Mouse (Mus musculus) C2C12 (cell line): ENCODE measurements around the gene Gm6899. TPM values are rescaled to one million over a fixed set of nuclear protein-coding genes. Genes with fewer than 3 reads are reported as not detected.

ENCODE experiments used
- H3K27me3 ChIP-seq: one replicate; pipeline ENCODE4 v1.6.1; 2011; ENCODE audit not compliant: control insufficient read depth, insufficient read depth, insufficient read length
- H3K36me3 ChIP-seq: one replicate; pipeline ENCODE4 v1.6.1; 2011; ENCODE audit not compliant: control insufficient read depth, insufficient read depth
- H3K4me3 ChIP-seq: one replicate; pipeline ENCODE4 v1.5.1; 2011; ENCODE audit warnings: mild to moderate bottlenecking, control low read depth; ENCODE audit not compliant: poor library complexity, insufficient read depth, severe bottlenecking
- H3K79me2 ChIP-seq: one replicate; pipeline ENCODE4 v1.6.1; 2011; ENCODE audit not compliant: control insufficient read depth, insufficient read depth
- H3K79me3 ChIP-seq: one replicate; pipeline ENCODE4 v1.6.1; 2011; ENCODE audit warnings: low read depth, control low read depth
- H3ac ChIP-seq: one replicate; pipeline ENCODE3; 2011; ENCODE audit warnings: low read depth; ENCODE audit not compliant: control insufficient read depth, insufficient read length
- CEBPB ChIP-seq: IDR thresholded peaks from one replicate; pipeline ENCODE4 v1.6.1; 2011; ENCODE audit warnings: low read depth, mild to moderate bottlenecking, control low read depth, moderate library complexity
- CTCF ChIP-seq: IDR thresholded peaks from one replicate; pipeline ENCODE4 v1.5.1; 2011; ENCODE audit not compliant: control insufficient read depth, insufficient read depth, insufficient read length
- FOSL1 ChIP-seq: IDR thresholded peaks from one replicate; pipeline ENCODE4 v1.8.0; 2011; ENCODE audit warnings: mild to moderate bottlenecking, low read length; ENCODE audit not compliant: poor library complexity, insufficient read depth, severe bottlenecking
- MAX ChIP-seq: IDR thresholded peaks from one replicate; pipeline ENCODE4 v1.6.1; 2011; ENCODE audit warnings: mild to moderate bottlenecking, control low read depth
- MYOD1 ChIP-seq: IDR thresholded peaks from one replicate; pipeline ENCODE4 v1.6.1; 2011; ENCODE audit warnings: low read depth; ENCODE audit not compliant: control insufficient read depth, insufficient read length
- MYOG ChIP-seq: IDR thresholded peaks from one replicate; pipeline ENCODE4 v1.6.1; 2011; ENCODE audit not compliant: control insufficient read depth, insufficient read length; ENCODE audit errors: extremely low read depth
- USF1 ChIP-seq: IDR thresholded peaks from one replicate; pipeline ENCODE4 v1.6.1; 2011; ENCODE audit warnings: low read depth, mild to moderate bottlenecking, control low read depth, moderate library complexity
- polyA plus RNA-seq: library from polyadenylated mRNA; unstranded; fragments of >200 nt; fragmentation: generic; extraction: Trizol; gene quantifications from one replicate; pipeline ENCODE4 v1.2.1, GENCODE M21; 2012; ENCODE audit warnings: missing spikeins

The Gm6899 gene
- polyA plus RNA-seq, 1 experiment = not detected

GRCm38 (mm10) chr11:26592395-26593053 is 517 bp upstream of the Gm6899 start:
- peaks cover 15% of the 10 kb centered on the region for H3K36me3 ChIP-seq
- TF ChIP-seq MYOD1 (no peak), MYOG (no peak), FOSL1 (no peak), CEBPB (no peak), USF1 (no peak), CTCF (no peak), MAX (no peak)
- H3K79me2 ChIP-seq = peaks cover 13% of the 10 kb centered on the region

GRCm38 (mm10) chr11:26594487-26594886 is 1.4 kb downstream of the Gm6899 start:
- TF ChIP-seq CEBPB (no peak), USF1 (no peak), FOSL1 (no peak)
- Histone ChIP-seq H3K27me3 (no peaks in the 10 kb centered on the region), H3K4me3 (no peak overlapping the region), H3K79me2 (peaks cover 13% of the 10 kb centered on the region), H3K36me3 (peaks cover 12% of the 10 kb centered on the region), H3K79me3 (peaks cover 4% of the 10 kb centered on the region), H3ac (no peak overlapping the region)

More at GRCm38 (mm10) chr11:26592395-26593053, 517 bp upstream of the Gm6899 start:
- H3K79me3 ChIP-seq = peaks cover 4% of the 10 kb centered on the region
- H3K27me3 ChIP-seq = no peaks in the 10 kb centered on the region
- peak overlapping the region; percentile 100 for H3ac ChIP-seq
- H3K4me3 ChIP-seq = peak overlapping the region; percentile 46

GRCm38 (mm10) chr11:26596186-26596585 is 3.1 kb downstream of the Gm6899 start:
- Histone ChIP-seq H3ac (no peak overlapping the region), H3K36me3 (peaks cover 3% of the 10 kb centered on the region), H3K79me3 (peaks cover 4% of the 10 kb centered on the region), H3K27me3 (no peaks in the 10 kb centered on the region), H3K4me3 (no peak overlapping the region), H3K79me2 (peaks cover 13% of the 10 kb centered on the region)
- TF ChIP-seq MYOD1 (no peak), CTCF (no peak), MYOG (no peak), CEBPB (no peak), USF1 (no peak), MAX (no peak), FOSL1 (no peak)

GRCm38 (mm10) chr11:26597145-26597544 is 4.1 kb downstream of the Gm6899 start:
- H3K36me3 ChIP-seq = no peaks in the 10 kb centered on the region
- no peak overlapping the region for H3ac ChIP-seq
- TF ChIP-seq MYOG (no peak), CEBPB (no peak), USF1 (no peak), FOSL1 (no peak), MAX (no peak), CTCF (no peak), MYOD1 (no peak)
- H3K79me2 ChIP-seq = peaks cover 11% of the 10 kb centered on the region
- H3K27me3 ChIP-seq = no peaks in the 10 kb centered on the region
- H3K79me3 ChIP-seq = peaks cover 4% of the 10 kb centered on the region
- H3K4me3 ChIP-seq = no peak overlapping the region

- Histone ChIP-seq H3K4me3 (no peak overlapping the region), H3ac (no peak overlapping the region), H3K79me2 (peaks cover 4% of the 10 kb centered on the region), H3K27me3 (no peaks in the 10 kb centered on the region), H3K36me3 (no peaks in the 10 kb centered on the region), H3K79me3 (no peaks in the 10 kb centered on the region)
- no peak for TF ChIP-seq CTCF
- TF ChIP-seq MAX = no peak
- no peak for TF ChIP-seq MYOG
- TF ChIP-seq MYOD1 = no peak
- no peak for TF ChIP-seq FOSL1
- no peak for TF ChIP-seq USF1
- no peak for TF ChIP-seq CEBPB
Observed at GRCm38 (mm10) chr11:26597761-26598160, 4.7 kb downstream of the Gm6899 start.

- TF ChIP-seq MYOD1 = no peak
- TF ChIP-seq MAX = no peak
- TF ChIP-seq MYOG = no peak
- no peak for TF ChIP-seq CTCF
- no peak for TF ChIP-seq CEBPB
- no peak for TF ChIP-seq FOSL1
- TF ChIP-seq USF1 = no peak
- no peaks in the 10 kb centered on the region for H3K79me2 ChIP-seq
- H3K36me3 ChIP-seq = no peaks in the 10 kb centered on the region
- H3K79me3 ChIP-seq = no peaks in the 10 kb centered on the region
- H3K27me3 ChIP-seq = no peaks in the 10 kb centered on the region
- no peak overlapping the region for H3ac ChIP-seq
- H3K4me3 ChIP-seq = no peak overlapping the region
Observed at GRCm38 (mm10) chr11:26598876-26599275, 5.8 kb downstream of the Gm6899 start.
